Mouse (Mus musculus): ENCODE measurements around the gene Olfr1024. TPM values are rescaled to one million over a fixed set of nuclear protein-coding genes. Genes with fewer than 3 reads are reported as not detected.

Olfr1024 gene
- polyA plus RNA-seq, 1 experiment from 2014 or later = not detected

Other genes with a start within 250 kb of the Olfr1024 start
- not detected in 2 replicates for gene Olfr154, start 240.6 kb downstream of the Olfr1024 start, polyA plus RNA-seq (2014; fragmentation: Nextera tagmentation; extraction: Ambion mirVana)
- not detected in 2 replicates for gene Olfr1006, start 226.3 kb downstream of the Olfr1024 start, polyA plus RNA-seq (2014; fragmentation: Nextera tagmentation; extraction: Ambion mirVana)
- not detected in 2 replicates for gene Olfr1008, start 215.6 kb downstream of the Olfr1024 start, polyA plus RNA-seq (2014; fragmentation: Nextera tagmentation; extraction: Ambion mirVana)
- gene Olfr1009, start 189.6 kb downstream of the Olfr1024 start, polyA plus RNA-seq (2014; fragmentation: Nextera tagmentation; extraction: Ambion mirVana) = not detected in 2 replicates
- not detected in 2 replicates for gene Olfr1012, start 142.3 kb downstream of the Olfr1024 start, polyA plus RNA-seq (2014; fragmentation: Nextera tagmentation; extraction: Ambion mirVana)
- gene Olfr1013, start 138.0 kb downstream of the Olfr1024 start, polyA plus RNA-seq (2014; fragmentation: Nextera tagmentation; extraction: Ambion mirVana) = not detected in 2 replicates
- not detected in 2 replicates for gene Olfr1014, start 132.3 kb downstream of the Olfr1024 start, polyA plus RNA-seq (2014; fragmentation: Nextera tagmentation; extraction: Ambion mirVana)
- not detected in 2 replicates for gene Olfr1015, start 123.0 kb downstream of the Olfr1024 start, polyA plus RNA-seq (2014; fragmentation: Nextera tagmentation; extraction: Ambion mirVana)
- not detected in 2 replicates for gene Olfr1016, start 102.5 kb downstream of the Olfr1024 start, polyA plus RNA-seq (2014; fragmentation: Nextera tagmentation; extraction: Ambion mirVana)
- gene Olfr1018, start 86.6 kb downstream of the Olfr1024 start, polyA plus RNA-seq (2014; fragmentation: Nextera tagmentation; extraction: Ambion mirVana) = not detected in 2 replicates
- gene Olfr1019, start 59.6 kb downstream of the Olfr1024 start, polyA plus RNA-seq (2014; fragmentation: Nextera tagmentation; extraction: Ambion mirVana) = not detected in 2 replicates
- gene Olfr1020, start 58.0 kb downstream of the Olfr1024 start, polyA plus RNA-seq (2014; fragmentation: Nextera tagmentation; extraction: Ambion mirVana) = not detected in 2 replicates
- not detected in 2 replicates for gene Olfr1022, start 36.5 kb downstream of the Olfr1024 start, polyA plus RNA-seq (2014; fragmentation: Nextera tagmentation; extraction: Ambion mirVana)
- not detected in 2 replicates for gene Olfr1023, start 19.4 kb downstream of the Olfr1024 start, polyA plus RNA-seq (2014; fragmentation: Nextera tagmentation; extraction: Ambion mirVana)
- gene Olfr1025-ps1, start 10.1 kb upstream of the Olfr1024 start, polyA plus RNA-seq (2014; fragmentation: Nextera tagmentation; extraction: Ambion mirVana) = not detected in 2 replicates
- gene Olfr1026, start 16.5 kb upstream of the Olfr1024 start, polyA plus RNA-seq (2014; fragmentation: Nextera tagmentation; extraction: Ambion mirVana) = not detected in 2 replicates
- gene Olfr1028, start 45.4 kb upstream of the Olfr1024 start, polyA plus RNA-seq (2014; fragmentation: Nextera tagmentation; extraction: Ambion mirVana) = not detected in 2 replicates
- gene Olfr1029, start 68.8 kb upstream of the Olfr1024 start, polyA plus RNA-seq (2014; fragmentation: Nextera tagmentation; extraction: Ambion mirVana) = not detected in 2 replicates
- not detected in 2 replicates for gene Olfr1030, start 74.2 kb upstream of the Olfr1024 start, polyA plus RNA-seq (2014; fragmentation: Nextera tagmentation; extraction: Ambion mirVana)
- not detected in 2 replicates for gene Olfr1031, start 85.3 kb upstream of the Olfr1024 start, polyA plus RNA-seq (2014; fragmentation: Nextera tagmentation; extraction: Ambion mirVana)
- not detected in 2 replicates for gene Olfr1032, start 100.5 kb upstream of the Olfr1024 start, polyA plus RNA-seq (2014; fragmentation: Nextera tagmentation; extraction: Ambion mirVana)
- not detected in 2 replicates for gene Olfr1033, start 115.6 kb upstream of the Olfr1024 start, polyA plus RNA-seq (2014; fragmentation: Nextera tagmentation; extraction: Ambion mirVana)
- not detected in 2 replicates for gene Olfr1034, start 140.8 kb upstream of the Olfr1024 start, polyA plus RNA-seq (2014; fragmentation: Nextera tagmentation; extraction: Ambion mirVana)
- not detected in 2 replicates for gene Olfr1036, start 168.9 kb upstream of the Olfr1024 start, polyA plus RNA-seq (2014; fragmentation: Nextera tagmentation; extraction: Ambion mirVana)
- not detected in 2 replicates for gene Olfr1037, start 182.3 kb upstream of the Olfr1024 start, polyA plus RNA-seq (2014; fragmentation: Nextera tagmentation; extraction: Ambion mirVana)
- gene Olfr1039, start 230.9 kb upstream of the Olfr1024 start, polyA plus RNA-seq (2014; fragmentation: Nextera tagmentation; extraction: Ambion mirVana) = not detected in 2 replicates
- gene Olfr1040, start 241.7 kb upstream of the Olfr1024 start, polyA plus RNA-seq (2014; fragmentation: Nextera tagmentation; extraction: Ambion mirVana) = not detected in 2 replicates

All from limb, embryonic 11.5 days (tissue).